Mouse (Mus musculus) spleen, adult 12 weeks (tissue): ENCODE measurements around the gene Myo16.

ENCODE experiments used
- DNase-seq: peaks from one replicate; pipeline ENCODE4 v3.0.0; 2022; ENCODE audit warnings: low spot score

Gene Myo16

GRCm38 (mm10) chr8:10414684-10415212, 261.0 kb downstream of the Myo16 start:
- DNase-seq: no peak

DNA sequence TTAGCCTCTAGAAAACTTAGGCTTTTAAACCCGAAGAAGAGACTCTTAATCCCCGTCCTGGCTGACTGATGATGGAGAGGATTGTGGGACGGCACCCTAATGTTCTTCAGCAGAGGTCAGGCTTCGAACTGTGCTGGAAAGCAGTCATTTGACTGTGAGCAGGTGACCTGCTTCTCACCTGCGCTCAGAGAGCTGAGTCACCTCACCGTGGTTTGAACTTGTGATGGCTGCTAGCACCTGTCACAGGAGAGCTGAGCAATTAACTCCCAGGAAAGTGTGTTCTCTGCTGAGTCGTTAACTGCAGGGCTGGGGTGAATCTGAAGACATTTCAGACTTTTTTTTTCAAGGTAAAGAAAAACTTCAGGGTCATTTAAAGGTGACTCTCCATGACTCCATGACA, 261.6 kb downstream of the Myo16 start:
- no peak for DNase-seq

DNA sequence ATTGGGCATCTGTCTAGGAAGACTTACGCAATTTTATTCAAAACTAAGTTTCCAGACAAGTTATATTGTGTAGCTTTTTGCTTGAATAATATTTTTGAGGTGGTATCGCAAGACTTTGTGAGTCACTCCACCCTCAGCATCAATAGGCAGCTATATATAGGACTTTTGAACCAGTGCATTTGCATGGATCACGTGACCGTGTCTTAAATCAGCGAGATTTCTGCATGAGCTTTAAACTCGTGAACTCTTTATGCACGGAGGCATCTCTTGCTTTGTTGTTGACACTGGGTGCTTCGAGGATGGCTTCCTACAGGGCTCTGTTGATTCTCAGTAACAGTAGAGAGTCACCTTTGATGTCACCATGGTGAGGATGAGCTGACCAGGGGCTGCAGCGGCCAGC, 262.2 kb downstream of the Myo16 start:
- no peak for DNase-seq

DNA sequence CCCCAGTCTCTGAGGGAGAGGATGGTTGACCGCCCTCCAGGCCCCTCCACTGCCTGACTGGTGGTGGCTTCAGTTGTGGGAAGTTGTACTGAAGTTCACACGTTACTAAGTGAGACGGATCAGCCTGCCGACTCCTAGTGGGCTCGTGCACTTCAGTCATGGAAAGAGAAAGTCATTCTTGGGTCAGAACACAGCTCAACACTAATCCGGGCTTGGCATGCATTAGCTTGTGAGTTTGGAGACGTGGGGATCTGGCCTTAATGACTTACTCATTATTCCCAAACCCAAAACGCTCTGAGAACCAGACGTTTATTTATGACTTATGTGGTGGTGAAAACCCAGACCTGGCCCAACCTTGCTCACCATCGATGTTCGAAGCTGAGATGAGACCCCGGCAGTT, 263.1 kb downstream of the Myo16 start:
- no peak for DNase-seq

- no peak for DNase-seq
These were observed 263.6 kb downstream of the Myo16 start for GRCm38 (mm10) chr8:10417281-10417680.

DNA sequence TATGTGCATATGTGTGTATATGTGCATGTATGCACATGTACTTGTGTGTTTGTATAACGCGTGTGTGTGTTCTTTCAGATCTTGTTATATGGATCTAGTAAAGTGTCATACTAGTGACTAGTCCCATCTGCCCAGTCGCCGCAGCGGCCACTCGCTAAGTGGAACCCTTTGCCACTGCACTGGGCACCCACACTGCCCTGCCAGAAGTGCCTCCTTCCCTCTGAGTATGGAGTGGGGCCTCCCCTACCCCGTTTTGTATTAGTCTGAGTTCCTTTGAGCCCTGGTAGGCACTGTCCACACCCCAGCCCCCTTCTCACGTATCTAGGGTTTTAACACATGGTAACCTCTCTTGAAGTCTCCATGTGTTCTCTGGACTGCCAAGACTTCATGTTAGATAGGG, 264.3 kb downstream of the Myo16 start:
- DNase-seq: no peak

DNA sequence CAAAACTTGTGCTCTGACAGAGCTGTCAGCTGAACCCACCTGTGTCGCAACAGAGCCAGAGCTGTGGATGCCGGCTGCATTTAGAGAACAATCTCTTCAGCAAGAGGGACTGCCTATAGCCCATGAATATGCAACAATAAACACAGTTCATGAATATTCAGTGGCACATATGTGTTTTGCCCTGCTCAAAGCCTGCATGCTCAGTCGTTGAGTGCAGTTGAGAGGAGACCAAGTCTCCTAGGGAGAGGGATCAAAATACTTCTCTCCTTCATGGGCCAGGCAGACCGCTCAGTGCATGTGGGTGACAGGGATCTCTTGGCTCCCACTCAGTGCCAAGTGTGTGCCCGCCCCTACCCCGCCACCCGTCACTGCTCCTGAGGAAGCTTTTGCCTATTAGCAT, 265.3 kb downstream of the Myo16 start:
- no peak for DNase-seq

GRCm38 (mm10) chr8:10419726-10420125, 266.0 kb downstream of the Myo16 start:
- no peak for DNase-seq

- no peak for DNase-seq
These were observed 266.8 kb downstream of the Myo16 start for GRCm38 (mm10) chr8:10420551-10420950.

- DNase-seq: no peak
These were observed 267.9 kb downstream of the Myo16 start for GRCm38 (mm10) chr8:10421516-10422090.

DNA sequence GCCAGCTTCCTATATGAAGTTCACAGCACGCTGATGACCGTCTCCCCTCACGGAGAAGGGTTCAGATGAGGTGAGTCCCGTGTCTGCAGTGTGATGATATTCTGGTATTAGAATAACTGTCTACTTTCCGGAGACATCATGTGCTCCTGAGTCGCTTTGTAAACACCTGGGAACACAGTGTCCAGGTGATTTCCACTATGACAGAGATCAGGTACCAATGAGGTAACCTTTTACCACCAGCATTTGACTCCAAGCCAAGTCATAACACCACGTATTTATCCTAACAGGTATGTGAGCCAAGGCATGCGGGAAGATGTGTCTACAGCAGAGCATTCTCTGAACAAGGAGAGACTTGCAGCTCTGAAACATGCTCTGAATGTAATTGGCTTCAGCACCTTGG, 281.8 kb downstream of the Myo16 start:
- DNase-seq: no peak

- peak; percentile 26 for DNase-seq
These were observed 285.1 kb downstream of the Myo16 start for GRCm38 (mm10) chr8:10438772-10439171.

- no peak for DNase-seq
These were observed 286.1 kb downstream of the Myo16 start for GRCm38 (mm10) chr8:10439595-10440453.

DNA sequence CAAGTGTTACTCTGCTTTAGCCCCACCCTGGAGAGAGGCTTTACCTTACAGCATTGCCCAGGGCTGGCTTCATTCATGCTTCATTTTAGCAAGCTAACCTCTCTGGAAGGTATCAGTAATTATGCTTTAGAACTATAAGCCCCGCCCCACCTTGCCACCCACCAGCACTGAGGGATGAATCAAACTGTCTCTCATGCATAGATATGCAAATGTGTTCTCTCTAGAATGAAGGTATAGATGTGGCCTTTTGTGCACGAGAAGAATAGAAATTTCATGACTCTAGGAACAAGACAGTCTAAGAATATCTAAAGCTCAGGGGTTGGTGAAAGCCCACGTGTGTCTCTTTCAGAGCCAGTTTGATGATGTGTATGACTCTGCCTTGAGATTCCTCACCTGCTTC, 288.9 kb downstream of the Myo16 start:
- DNase-seq: no peak

- no peak for DNase-seq
These were observed 291.3 kb downstream of the Myo16 start for GRCm38 (mm10) chr8:10445011-10445410.

DNA sequence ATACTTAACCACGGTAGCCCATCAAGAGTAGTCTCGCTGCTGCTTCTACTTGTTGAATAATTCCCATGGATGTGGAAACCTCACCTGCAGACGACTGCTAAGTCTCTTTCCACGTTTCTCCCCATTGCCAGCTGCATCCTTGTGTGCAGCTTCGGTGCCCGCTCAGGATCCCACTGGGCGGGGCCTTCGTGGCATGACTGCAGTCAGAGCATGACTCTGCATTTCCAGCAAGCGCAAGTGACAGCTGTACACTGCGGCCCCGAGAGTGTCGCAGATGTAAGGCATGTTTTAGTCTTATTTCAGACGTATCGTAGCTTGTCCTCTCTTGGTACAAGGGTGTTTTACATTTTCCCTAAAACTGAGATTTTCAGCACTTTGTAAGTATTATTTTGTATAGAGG, 294.8 kb downstream of the Myo16 start:
- no peak for DNase-seq

GRCm38 (mm10) chr8:10453046-10453445, 299.3 kb downstream of the Myo16 start:
- no peak for DNase-seq

DNA sequence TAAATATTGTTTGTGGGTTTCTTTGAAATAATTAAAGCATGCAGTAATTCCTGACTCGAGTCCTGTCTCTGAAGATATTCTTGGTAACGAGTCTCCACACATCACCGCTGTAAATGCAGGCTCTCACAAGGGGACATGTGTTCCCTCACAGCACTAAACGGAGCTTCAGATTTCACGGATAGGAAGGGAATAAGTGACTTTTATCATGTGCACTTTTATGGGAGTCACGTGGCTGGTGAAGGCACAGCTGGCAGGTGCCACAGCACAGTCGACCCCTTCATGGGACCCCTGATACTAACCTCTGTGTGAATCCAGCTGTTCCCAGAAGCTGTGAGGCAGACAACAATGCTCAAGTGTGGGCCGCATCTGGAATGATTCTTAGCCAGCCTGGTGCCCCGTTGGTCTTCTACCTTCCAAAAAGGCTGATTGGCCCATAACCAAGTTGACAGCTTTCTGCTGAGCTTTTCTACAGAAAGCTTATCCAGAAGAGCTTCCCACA, 304.5 kb downstream of the Myo16 start:
- DNase-seq: no peak

GRCm38 (mm10) chr8:10462271-10462670, 308.6 kb downstream of the Myo16 start:
- no peak for DNase-seq

DNA sequence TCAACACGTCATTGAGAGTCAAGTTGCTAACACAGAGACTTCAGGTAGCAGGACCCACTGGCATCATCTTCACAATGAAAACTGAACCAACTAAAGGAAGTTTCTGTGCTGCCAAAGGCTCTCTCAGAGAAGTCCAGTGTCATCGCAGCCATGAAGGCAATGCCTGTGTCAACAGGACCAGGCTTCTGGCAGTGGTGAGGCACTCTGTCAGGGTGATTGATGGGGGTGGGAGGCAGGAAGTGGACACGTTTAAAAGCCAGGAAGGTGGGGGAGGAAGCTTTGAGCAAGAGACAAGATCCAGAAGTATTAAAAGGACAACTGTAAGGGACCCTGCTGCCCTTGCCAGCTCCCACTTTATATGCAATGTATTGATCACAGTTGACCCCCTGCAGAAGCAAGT, 314.8 kb downstream of the Myo16 start:
- DNase-seq: no peak

- DNase-seq: no peak
These were observed 315.9 kb downstream of the Myo16 start for GRCm38 (mm10) chr8:10469658-10470057.

- DNase-seq: no peak
These were observed 316.6 kb downstream of the Myo16 start for GRCm38 (mm10) chr8:10470280-10470679.

DNA sequence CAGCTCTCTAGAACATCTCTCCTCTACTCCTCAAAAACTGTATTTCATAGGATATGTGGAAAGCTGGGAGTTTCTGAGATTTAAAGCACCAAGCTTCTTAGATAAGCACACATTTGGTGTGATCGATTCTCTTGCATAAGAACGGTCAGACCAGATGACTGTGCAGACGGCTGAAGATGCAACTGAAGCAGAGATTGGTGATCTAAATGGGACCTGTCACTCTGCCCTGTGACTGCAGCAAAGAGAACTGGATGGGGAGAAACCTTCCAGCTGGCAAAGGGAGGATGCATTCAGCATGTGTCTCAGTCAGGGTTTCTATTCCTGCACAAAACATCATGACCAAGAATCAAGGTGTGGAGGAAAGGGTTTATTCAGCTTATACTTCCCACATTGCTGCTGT, 318.7 kb downstream of the Myo16 start:
- no peak for DNase-seq
